ENCODE assay signal across 18 mouse cellular contexts in genomic region chr5:91307031-91307430, GRCm38 (mm10).
A peak's percentile ranks its signal among the peaks of the same experiment; 100 is the strongest.
DNase-seq lines count a peak whose midpoint lies in the region; ATAC-seq and TF ChIP-seq lines count a peak whose summit lies in the region.
"Had no signal": no experiment of that assay in that cellular context is flagged by ENCODE, and none has a peak within 500 bp of the region (broad histone marks: within the 10 kb centered on the region; RNA-seq: fewer than 3 reads in every experiment).

No protein-coding gene starts in this region.

- H3K4me3 ChIP-seq in liver, adult 2 months (ENCODE audit: insufficient read depth, low read depth, low read length) = no peak overlapping the region
- H3K4me3 ChIP-seq in liver, embryonic 12.5 days = no peak overlapping the region
- H3K4me3 ChIP-seq in intestine, embryonic 16.5 days (ENCODE audit: low read length) = no peak overlapping the region
- H3K4me3 ChIP-seq: embryonic facial prominence, embryonic 10.5 days; erythroblast, embryonic 14.5 days; heart, adult 2 months; megakaryocyte, embryonic 14.5 days; neural tube, embryonic 13.5 days had no signal

- ATAC-seq in liver, embryonic 12.5 days = no peak
- ATAC-seq in intestine, embryonic 16.5 days = peak; percentile 49; the same call in 1 of the 2 replicates

- no peaks in the 10 kb centered on the region for H3K9me3 ChIP-seq in liver, embryonic 12.5 days (replicated peaks)
- H3K9me3 ChIP-seq in intestine, embryonic 16.5 days (ENCODE audit: control insufficient read depth, low read length) = no peaks in the 10 kb centered on the region
- H3K9me3 ChIP-seq: embryonic facial prominence, embryonic 10.5 days; megakaryocyte, embryonic 14.5 days; neural tube, embryonic 13.5 days had no signal

- H3K27me3 ChIP-seq in liver, adult 2 months (ENCODE audit: control insufficient read depth, insufficient read depth, low read length) = no peaks in the 10 kb centered on the region
- H3K27me3 ChIP-seq in liver, embryonic 12.5 days (replicated peaks) = no peaks in the 10 kb centered on the region
- no peaks in the 10 kb centered on the region for H3K27me3 ChIP-seq in intestine, embryonic 16.5 days (replicated peaks; ENCODE audit: control insufficient read depth, insufficient read depth, low read length)
- H3K27me3 ChIP-seq: neural tube, embryonic 13.5 days had no signal

- no peak for TF ChIP-seq POLR2A in liver, adult 2 months (IDR thresholded peaks at IDR 0.05; ENCODE audit: extremely low read depth, insufficient read depth, low read length)

- no peak overlapping the region for H3K27ac ChIP-seq in liver, adult 2 months (replicated peaks; ENCODE audit: insufficient read depth, low read depth, low read length)
- no peak overlapping the region for H3K27ac ChIP-seq in liver, embryonic 12.5 days
- no peak overlapping the region for H3K27ac ChIP-seq in intestine, embryonic 16.5 days (ENCODE audit: low read length)
- H3K27ac ChIP-seq: embryonic facial prominence, embryonic 10.5 days; heart, adult 2 months; liver, embryonic 14.5 days; neural tube, embryonic 13.5 days had no signal

- DNase-seq in embryo, embryonic 10.5 days (ENCODE audit: low spot score) = peak; percentile 2
- DNase-seq in embryo, embryonic 10 days (ENCODE audit: low spot score) = no peak
- DNase-seq in liver, adult 2 months (ENCODE audit: extremely low read depth, low read depth, low spot score) = peak; percentile 38
- peak; percentile 32 for DNase-seq in Muller cell, postnatal 12 days (ENCODE audit: inconsistent ontology term)
- no peak for DNase-seq in adrenal gland, postnatal 4 days (ENCODE audit: low spot score in 2 of 2)
- no peak for DNase-seq in gastrocnemius, postnatal 10 days
- DNase-seq: adrenal gland, postnatal 25 days; heart, adult 2 months; heart, postnatal 10 days; kidney, postnatal 25 days; right cerebral cortex, postnatal 4 days had no signal

- no peak overlapping the region for H3K4me2 ChIP-seq in liver, embryonic 12.5 days
- no peak overlapping the region for H3K4me2 ChIP-seq in intestine, embryonic 16.5 days (ENCODE audit: low read depth, low read length)
- H3K4me2 ChIP-seq: neural tube, embryonic 13.5 days had no signal

- H3K4me1 ChIP-seq in liver, adult 2 months (ENCODE audit: control insufficient read depth, insufficient read depth, low read length) = no peaks in the 10 kb centered on the region; the same call in 1 of the 2 replicates
- H3K4me1 ChIP-seq in liver, embryonic 12.5 days = no peaks in the 10 kb centered on the region
- no peaks in the 10 kb centered on the region for H3K4me1 ChIP-seq in intestine, embryonic 16.5 days (ENCODE audit: control insufficient read depth, insufficient read depth, low read length)
- H3K4me1 ChIP-seq: embryonic facial prominence, embryonic 10.5 days; neural tube, embryonic 13.5 days had no signal

- 79% methylated on average over 3 of the region's 3 CpGs for WGBS in liver, adult 2 months
- 48% methylated on average over 3 of the region's 3 CpGs for WGBS in liver, embryonic 12.5 days (ENCODE audit: insufficient replicate concordance)
- 80% methylated on average over 3 of the region's 3 CpGs for WGBS in intestine, embryonic 16.5 days

- no peaks in the 10 kb centered on the region for H3K79me2 ChIP-seq in liver, adult 2 months (ENCODE audit: control insufficient read depth, insufficient read depth, low read length)

- TF ChIP-seq CTCF in liver, adult 2 months (IDR thresholded peaks at IDR 0.05; ENCODE audit: low read depth, low read length) = peak; percentile 14; the same call in 1 of the 2 replicates

- H3K9ac ChIP-seq in liver, adult 2 months (ENCODE audit: low read depth, low read length) = no peak overlapping the region
- H3K9ac ChIP-seq in liver, embryonic 12.5 days = no peak overlapping the region
- H3K9ac ChIP-seq in intestine, embryonic 16.5 days (ENCODE audit: low read depth, low read length) = no peak overlapping the region
- H3K9ac ChIP-seq: liver, embryonic 14.5 days; neural tube, embryonic 13.5 days had no signal

- no peaks in the 10 kb centered on the region for H3K36me3 ChIP-seq in liver, adult 2 months (ENCODE audit: control insufficient read depth, insufficient read depth, low read length)
- no peaks in the 10 kb centered on the region for H3K36me3 ChIP-seq in liver, embryonic 12.5 days
- no peaks in the 10 kb centered on the region for H3K36me3 ChIP-seq in intestine, embryonic 16.5 days (ENCODE audit: control insufficient read depth, insufficient read depth, low read length)
- H3K36me3 ChIP-seq: embryonic facial prominence, embryonic 10.5 days; neural tube, embryonic 13.5 days had no signal

Comparison
In these comparisons a context has a peak if more than half of its experiments do, and no peak if none do; other contexts are left out.
1. DNase-seq: peak in embryo, embryonic 10.5 days (single experiment), liver, adult 2 months (single experiment) and Muller cell, postnatal 12 days (single experiment); none in embryo, embryonic 10 days (single experiment), adrenal gland, postnatal 4 days (0 of 2) and gastrocnemius, postnatal 10 days (single experiment).